Mouse (Mus musculus) left cerebral cortex, adult 9 months (tissue): ENCODE measurements around the gene Ncapd3.

Experiments used
- DNase-seq, 2 experiments: peaks; one replicate each; pipeline ENCODE4 v3.0.0; 2022; ENCODE audit warnings: low spot score in 2 of 2

The Ncapd3 gene

GRCm38 (mm10) chr9:27043892-27044291 is 13.9 kb downstream of the Ncapd3 start:
- DNase-seq, result no peak

GRCm38 (mm10) chr9:27049492-27049891 is 19.5 kb downstream of the Ncapd3 start:
- no peak for DNase-seq

GRCm38 (mm10) chr9:27058341-27058740 is 28.4 kb downstream of the Ncapd3 start:
- peak in 1 of 2 experiments; percentile 69 for DNase-seq

GRCm38 (mm10) chr9:27070895-27071294 is 40.9 kb downstream of the Ncapd3 start:
- no peak for DNase-seq

GRCm38 (mm10) chr9:27074677-27075076 is 44.7 kb downstream of the Ncapd3 start:
- no peak for DNase-seq

GRCm38 (mm10) chr9:27075812-27076211 is 45.8 kb downstream of the Ncapd3 start:
- no peak for DNase-seq

GRCm38 (mm10) chr9:27086256-27086655 is 56.3 kb downstream of the Ncapd3 start:
- DNase-seq, result no peak

- no peak for DNase-seq
Measured at GRCm38 (mm10) chr9:27087402-27087801, 57.4 kb downstream of the Ncapd3 start.

GRCm38 (mm10) chr9:27090134-27090533 is 60.2 kb downstream of the Ncapd3 start:
- DNase-seq, result no peak

- peak; percentile 38 to 59 for DNase-seq
Measured at GRCm38 (mm10) chr9:27090801-27091775, 61.1 kb downstream of the Ncapd3 start.

- no peak for DNase-seq
Measured at GRCm38 (mm10) chr9:27092916-27093315, 62.9 kb downstream of the Ncapd3 start.

- no peak for DNase-seq
Measured at GRCm38 (mm10) chr9:27098092-27098491, 68.1 kb downstream of the Ncapd3 start.

GRCm38 (mm10) chr9:27098557-27098956 is 68.6 kb downstream of the Ncapd3 start:
- DNase-seq, result no peak

GRCm38 (mm10) chr9:27099474-27099873 is 69.5 kb downstream of the Ncapd3 start:
- DNase-seq, result no peak

GRCm38 (mm10) chr9:27101466-27101865 is 71.5 kb downstream of the Ncapd3 start:
- DNase-seq, result no peak

- peak in 1 of 2 experiments; percentile 68 for DNase-seq
Measured at GRCm38 (mm10) chr9:27106081-27106480, 76.1 kb downstream of the Ncapd3 start.

GRCm38 (mm10) chr9:27108451-27108850 is 78.5 kb downstream of the Ncapd3 start:
- no peak for DNase-seq

GRCm38 (mm10) chr9:27109533-27110514 is 79.8 kb downstream of the Ncapd3 start:
- DNase-seq, result peak; percentile 38 to 73

- DNase-seq, result peak; percentile 35 to 61
Measured at GRCm38 (mm10) chr9:27110681-27111080, 80.7 kb downstream of the Ncapd3 start.

GRCm38 (mm10) chr9:27111756-27112155 is 81.8 kb downstream of the Ncapd3 start:
- DNase-seq, result no peak

GRCm38 (mm10) chr9:27121254-27121653 is 91.3 kb downstream of the Ncapd3 start:
- no peak for DNase-seq

GRCm38 (mm10) chr9:27122076-27122475 is 92.1 kb downstream of the Ncapd3 start:
- no peak for DNase-seq
